Mouse (Mus musculus) forebrain, embryonic 14.5 days (tissue): ENCODE data around the gene Eml4. TPM values are rescaled to one million over a fixed set of nuclear protein-coding genes. Genes with fewer than 3 reads are reported as not detected.

Experiments used
- polyA plus RNA-seq: library from polyadenylated mRNA; unstranded; fragments of >200 nt; fragmentation: Nextera tagmentation; extraction: Ambion mirVana; gene quantifications from 2 replicates; pipeline ENCODE4 v1.2.1, GENCODE M21; 2014

The Eml4 gene
- polyA plus RNA-seq, 1 experiment from 2014 or later: 23.5 TPM

Other genes starting within 250 kb of the Eml4 start
- gene Pkdcc, start 135.6 kb upstream of the Eml4 start, polyA plus RNA-seq: 6.9 and 9.0 TPM in 2 replicates
- 213 and 231 TPM in 2 replicates for gene Cox7a2l, start 166.4 kb downstream of the Eml4 start, polyA plus RNA-seq